Mouse (Mus musculus): ENCODE data around the gene Gba2. TPM values are rescaled to one million over a fixed set of nuclear protein-coding genes. Genes with fewer than 3 reads are reported as not detected.
"Not testable (repeated sequence)": the region's sequence is repeated elsewhere in the genome, so short reads cannot be mapped to it uniquely, and the experiment has no call there.

Gene Gba2
- polyA plus RNA-seq, 1 experiment from 2014 or later: 50.5 TPM

DNA sequence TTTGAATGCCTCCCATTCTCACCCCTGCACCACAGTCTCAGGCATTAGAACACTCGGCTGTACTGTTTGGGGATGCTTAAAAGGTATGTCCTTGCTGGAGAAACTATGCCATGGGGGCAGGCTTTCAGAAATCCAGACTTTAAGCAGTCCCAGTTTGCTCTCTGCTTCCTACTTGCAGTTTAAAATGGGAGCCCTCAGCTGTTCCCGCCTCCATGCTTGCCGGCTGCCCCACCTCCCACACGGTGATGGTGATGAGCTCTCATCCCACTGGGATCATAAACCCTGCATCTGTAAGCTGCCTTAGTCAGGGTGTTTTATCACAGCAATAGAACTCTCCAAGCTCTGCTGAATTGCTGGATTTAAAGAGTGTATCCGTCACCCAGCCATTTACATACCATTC lies 26.2 kb downstream of the Gba2 start:
- Histone ChIP-seq H3K4me2 (ENCODE audit: low read length) (no peak overlapping the region), H3K36me3 (ENCODE audit: control insufficient read depth, insufficient read depth, low read length) (peaks cover 95% of the 10 kb centered on the region), H3K9me3 (ENCODE audit: control insufficient read depth, low read length) (no peaks in the 10 kb centered on the region), H3K4me3 (replicated peaks; ENCODE audit: low read depth, low read length) (no peak overlapping the region), H3K27ac (replicated peaks; ENCODE audit: low read depth, low read length) (no peak overlapping the region), H3K4me1 (ENCODE audit: control insufficient read depth, insufficient read depth, low read length) (no peaks in the 10 kb centered on the region), H3K27me3 (ENCODE audit: control insufficient read depth, insufficient read depth, low read length) (no peaks in the 10 kb centered on the region), H3K9ac (replicated peaks; ENCODE audit: low read length) (no peak overlapping the region)
- ATAC-seq (ENCODE audit: low FRiP score, low TSS enrichment): no peak
- DNase-seq: no peak
- WGBS: 97% methylated on average over 5 of the region's 5 CpGs

DNA sequence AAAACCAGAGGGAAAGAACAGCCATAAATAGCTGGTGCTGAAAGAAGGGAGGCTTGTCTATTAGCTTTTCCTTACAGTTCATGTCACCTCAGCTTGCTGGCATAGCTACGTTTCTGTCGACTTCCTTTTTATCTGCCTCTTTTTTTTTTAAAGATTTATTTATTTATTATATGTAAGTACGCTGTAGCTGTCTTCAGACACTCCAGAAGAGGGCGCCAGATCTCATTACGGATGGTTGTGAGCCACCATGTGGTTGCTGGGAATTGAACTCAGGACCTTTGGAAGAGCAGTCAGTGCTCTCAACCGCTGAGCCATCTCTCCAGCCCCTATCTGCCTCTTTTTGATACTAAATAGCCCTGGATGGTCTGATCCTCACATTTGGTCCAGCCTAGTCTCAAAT lies 26.8 kb downstream of the Gba2 start:
- not testable (repeated sequence) for DNase-seq; H3K9me3 ChIP-seq (ENCODE audit: control insufficient read depth, low read length); ATAC-seq (ENCODE audit: low FRiP score, low TSS enrichment); H3K4me1 ChIP-seq (ENCODE audit: control insufficient read depth, insufficient read depth, low read length); H3K4me2 ChIP-seq (ENCODE audit: low read length); H3K27me3 ChIP-seq (ENCODE audit: control insufficient read depth, insufficient read depth, low read length); H3K9ac ChIP-seq (replicated peaks; ENCODE audit: low read length); H3K27ac ChIP-seq (replicated peaks; ENCODE audit: low read depth, low read length); H3K4me3 ChIP-seq (replicated peaks; ENCODE audit: low read depth, low read length)
- WGBS: 87% methylated on average over 6 of the region's 6 CpGs
- H3K36me3 ChIP-seq (ENCODE audit: control insufficient read depth, insufficient read depth, low read length): peaks cover 99% of the 10 kb centered on the region

DNA sequence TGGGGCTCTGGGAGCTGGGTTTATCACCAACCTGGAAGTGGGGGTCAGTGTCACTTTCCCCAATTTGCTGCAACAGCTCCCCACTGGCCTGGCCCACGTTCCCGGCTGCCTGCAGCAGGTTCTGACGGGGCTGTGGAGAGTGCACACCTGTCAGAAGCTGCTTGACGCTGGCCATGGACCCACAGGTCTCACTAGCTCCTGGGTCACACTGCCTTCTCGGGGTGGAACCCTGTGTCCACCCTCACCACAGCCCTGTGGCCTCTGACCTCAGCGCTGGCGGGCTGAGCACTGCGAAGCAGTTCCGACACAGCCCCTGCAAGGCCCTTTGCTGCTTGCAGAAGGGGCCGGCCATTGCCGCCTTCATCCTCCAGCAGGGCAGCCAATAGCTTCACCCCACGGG lies 29.6 kb downstream of the Gba2 start:
- DNase-seq (no peak), ATAC-seq (ENCODE audit: low FRiP score, low TSS enrichment) (no peak)
- no peaks in the 10 kb centered on the region for H3K9me3 ChIP-seq (ENCODE audit: control insufficient read depth, low read length)
- no peak overlapping the region for H3K27ac ChIP-seq (replicated peaks; ENCODE audit: low read depth, low read length)
- H3K4me3 ChIP-seq (replicated peaks; ENCODE audit: low read depth, low read length): no peak overlapping the region
- WGBS: 94% methylated on average over 12 of the region's 12 CpGs
- no peak overlapping the region for H3K4me2 ChIP-seq (ENCODE audit: low read length)
- H3K27me3 ChIP-seq (ENCODE audit: control insufficient read depth, insufficient read depth, low read length): no peaks in the 10 kb centered on the region
- peaks cover 99% of the 10 kb centered on the region for H3K36me3 ChIP-seq (ENCODE audit: control insufficient read depth, insufficient read depth, low read length)
- no peaks in the 10 kb centered on the region for H3K4me1 ChIP-seq (ENCODE audit: control insufficient read depth, insufficient read depth, low read length)
- H3K9ac ChIP-seq (replicated peaks; ENCODE audit: low read length): no peak overlapping the region

DNA sequence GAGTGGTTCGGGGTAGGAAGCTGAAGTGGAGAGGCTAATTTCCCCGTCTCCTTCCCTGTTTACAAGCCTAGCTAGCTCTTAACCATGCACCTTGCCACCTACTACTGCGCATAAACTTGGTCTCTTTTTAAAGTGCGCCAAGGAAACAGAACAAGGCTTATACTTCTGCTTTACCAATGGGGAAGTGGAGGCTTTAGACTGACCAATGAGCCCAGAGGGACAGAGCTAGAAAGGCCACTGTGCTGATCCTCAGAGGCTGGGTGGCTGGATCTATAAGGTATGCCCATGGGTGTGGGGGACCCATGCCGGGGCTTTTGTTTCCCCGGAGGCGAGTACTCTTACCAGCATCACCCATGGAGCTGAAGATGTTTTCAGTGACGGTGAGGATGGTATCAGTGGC lies 31.5 kb downstream of the Gba2 start:
- Histone ChIP-seq H3K9me3 (ENCODE audit: control insufficient read depth, low read length) (no peaks in the 10 kb centered on the region), H3K4me1 (ENCODE audit: control insufficient read depth, insufficient read depth, low read length) (no peaks in the 10 kb centered on the region), H3K4me2 (ENCODE audit: low read length) (no peak overlapping the region), H3K27ac (replicated peaks; ENCODE audit: low read depth, low read length) (no peak overlapping the region), H3K27me3 (ENCODE audit: control insufficient read depth, insufficient read depth, low read length) (no peaks in the 10 kb centered on the region), H3K9ac (replicated peaks; ENCODE audit: low read length) (no peak overlapping the region), H3K4me3 (replicated peaks; ENCODE audit: low read depth, low read length) (no peak overlapping the region), H3K36me3 (ENCODE audit: control insufficient read depth, insufficient read depth, low read length) (peaks cover 99% of the 10 kb centered on the region)
- DNase-seq: no peak
- no peak for ATAC-seq (ENCODE audit: low FRiP score, low TSS enrichment)
- WGBS: 97% methylated on average over 8 of the region's 8 CpGs

DNA sequence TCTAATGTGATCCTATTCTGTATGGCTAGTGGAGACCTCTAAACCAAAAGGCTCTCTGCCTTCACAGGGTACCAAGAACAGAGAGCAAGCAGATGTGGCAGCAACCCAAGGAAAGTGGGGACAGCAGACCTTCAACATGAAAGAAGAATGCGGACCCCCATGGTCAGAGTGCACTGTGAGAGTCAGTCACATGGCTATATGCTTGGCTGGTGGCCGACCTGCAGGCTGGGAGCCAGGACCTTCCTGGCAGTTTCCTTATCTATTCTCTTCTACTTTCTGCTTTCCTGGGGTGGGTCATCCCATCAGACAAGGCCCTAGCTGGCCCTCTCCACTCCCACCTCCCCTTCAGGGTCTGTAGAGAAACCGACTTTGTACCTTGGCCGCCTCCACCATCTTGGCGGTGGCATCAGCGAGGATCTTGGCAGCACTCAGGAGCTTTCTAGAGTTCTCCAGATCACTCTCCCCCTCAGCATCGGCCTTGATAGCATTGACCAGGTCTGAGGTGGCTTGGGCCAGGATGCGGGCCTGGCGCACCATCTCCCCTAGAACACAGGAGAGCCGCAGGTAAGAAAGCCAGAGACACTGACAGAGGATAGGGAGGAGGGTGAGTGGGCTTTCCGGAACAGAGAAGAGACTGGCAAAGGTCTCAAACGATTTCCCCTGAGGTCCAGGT lies 32.2 kb downstream of the Gba2 start:
- no peak overlapping the region for H3K9ac ChIP-seq (replicated peaks; ENCODE audit: low read length)
- H3K27ac ChIP-seq (replicated peaks; ENCODE audit: low read depth, low read length): no peak overlapping the region
- peaks cover 100% of the 10 kb centered on the region for H3K36me3 ChIP-seq (ENCODE audit: control insufficient read depth, insufficient read depth, low read length)
- WGBS: 95% methylated on average over 12 of the region's 12 CpGs
- no peak overlapping the region for H3K4me3 ChIP-seq (replicated peaks; ENCODE audit: low read depth, low read length)
- no peaks in the 10 kb centered on the region for H3K4me1 ChIP-seq (ENCODE audit: control insufficient read depth, insufficient read depth, low read length)
- H3K4me2 ChIP-seq (ENCODE audit: low read length): no peak overlapping the region
- ATAC-seq (ENCODE audit: low FRiP score, low TSS enrichment) (no peak), DNase-seq (no peak)
- H3K9me3 ChIP-seq (ENCODE audit: control insufficient read depth, low read length): no peaks in the 10 kb centered on the region
- no peaks in the 10 kb centered on the region for H3K27me3 ChIP-seq (ENCODE audit: control insufficient read depth, insufficient read depth, low read length)

DNA sequence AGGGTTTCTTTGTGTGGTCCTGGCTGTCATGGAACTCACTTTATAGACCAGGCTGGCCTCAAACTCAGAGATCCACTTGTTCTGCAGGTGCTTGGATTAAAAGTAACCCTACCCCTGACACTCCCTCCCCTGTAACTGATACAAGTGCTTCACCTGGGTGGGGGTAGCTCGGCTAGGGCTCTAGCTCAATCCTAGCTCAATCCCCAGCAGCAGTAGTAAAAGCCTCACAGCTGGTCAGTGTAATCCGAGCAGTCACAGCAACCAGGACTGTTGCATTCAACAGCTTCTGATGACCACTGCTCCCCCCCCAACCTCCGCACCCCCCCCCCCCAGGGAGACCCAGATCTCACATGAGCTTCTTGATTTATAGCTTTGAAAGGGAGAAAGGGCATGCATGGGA lies 36.6 kb downstream of the Gba2 start:
- Histone ChIP-seq H3K4me2 (ENCODE audit: low read length) (no peak overlapping the region), H3K9me3 (ENCODE audit: control insufficient read depth, low read length) (no peaks in the 10 kb centered on the region), H3K4me3 (replicated peaks; ENCODE audit: low read depth, low read length) (no peak overlapping the region), H3K9ac (replicated peaks; ENCODE audit: low read length) (no peak overlapping the region), H3K36me3 (ENCODE audit: control insufficient read depth, insufficient read depth, low read length) (peaks cover 97% of the 10 kb centered on the region), H3K27me3 (ENCODE audit: control insufficient read depth, insufficient read depth, low read length) (no peaks in the 10 kb centered on the region), H3K27ac (replicated peaks; ENCODE audit: low read depth, low read length) (no peak overlapping the region), H3K4me1 (ENCODE audit: control insufficient read depth, insufficient read depth, low read length) (no peaks in the 10 kb centered on the region)
- ATAC-seq (ENCODE audit: low FRiP score, low TSS enrichment) (no peak), DNase-seq (no peak)
- 83% methylated on average over 3 of the region's 3 CpGs for WGBS

DNA sequence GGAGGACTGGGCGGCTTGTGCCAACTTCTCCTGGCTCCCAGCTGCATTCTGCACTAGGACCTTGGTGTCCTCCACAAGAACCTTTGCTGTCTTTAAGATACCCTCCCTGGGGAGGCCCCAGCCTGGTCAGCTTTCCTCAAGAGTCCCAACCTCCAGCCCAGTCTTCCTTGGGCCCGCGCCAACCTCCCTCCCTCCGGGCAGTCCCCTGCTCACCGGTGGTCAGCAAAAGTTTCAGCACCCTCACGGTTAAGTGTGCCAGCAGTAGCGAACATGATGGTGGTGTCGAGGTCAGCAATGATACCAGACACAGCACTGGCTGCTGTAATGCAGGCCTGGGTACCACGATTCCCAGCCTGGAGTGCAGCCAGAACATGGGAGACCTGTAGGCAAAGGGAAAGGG lies 42.6 kb downstream of the Gba2 start:
- Histone ChIP-seq H3K9ac (replicated peaks; ENCODE audit: low read length) (no peak overlapping the region), H3K9me3 (ENCODE audit: control insufficient read depth, low read length) (no peaks in the 10 kb centered on the region), H3K4me1 (ENCODE audit: control insufficient read depth, insufficient read depth, low read length) (no peaks in the 10 kb centered on the region), H3K4me3 (replicated peaks; ENCODE audit: low read depth, low read length) (no peak overlapping the region), H3K27me3 (ENCODE audit: control insufficient read depth, insufficient read depth, low read length) (no peaks in the 10 kb centered on the region), H3K27ac (replicated peaks; ENCODE audit: low read depth, low read length) (no peak overlapping the region), H3K4me2 (ENCODE audit: low read length) (no peak overlapping the region), H3K36me3 (ENCODE audit: control insufficient read depth, insufficient read depth, low read length) (peaks cover 98% of the 10 kb centered on the region)
- DNase-seq (no peak), ATAC-seq (ENCODE audit: low FRiP score, low TSS enrichment) (no peak)
- WGBS: 95% methylated on average over 9 of the region's 9 CpGs

DNA sequence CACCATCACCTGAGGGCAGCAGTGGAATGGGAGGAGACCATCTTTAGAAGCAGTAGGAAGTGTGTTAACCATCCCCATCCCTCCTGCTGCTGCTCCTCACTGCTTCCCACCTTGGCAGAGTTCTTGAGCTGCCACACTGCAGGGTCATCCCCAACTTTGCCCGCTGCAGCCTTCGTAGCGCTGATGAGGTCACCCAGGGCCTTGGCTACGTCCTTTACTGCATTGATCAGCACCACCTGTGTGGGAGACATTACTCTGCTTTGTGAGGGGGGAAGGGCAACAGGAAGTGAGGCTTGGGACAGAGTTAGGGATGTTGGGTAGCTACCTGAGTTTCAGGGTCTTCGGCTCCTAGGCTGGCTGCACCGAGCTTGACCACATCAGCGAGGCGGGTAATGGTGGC lies 43.0 kb downstream of the Gba2 start:
- 94% methylated on average over 8 of the region's 8 CpGs for WGBS
- DNase-seq (no peak), ATAC-seq (ENCODE audit: low FRiP score, low TSS enrichment) (no peak)
- no peak overlapping the region for H3K9ac ChIP-seq (replicated peaks; ENCODE audit: low read length)
- peaks cover 95% of the 10 kb centered on the region for H3K36me3 ChIP-seq (ENCODE audit: control insufficient read depth, insufficient read depth, low read length)
- H3K4me3 ChIP-seq (replicated peaks; ENCODE audit: low read depth, low read length): no peak overlapping the region
- no peak overlapping the region for H3K27ac ChIP-seq (replicated peaks; ENCODE audit: low read depth, low read length)
- no peaks in the 10 kb centered on the region for H3K4me1 ChIP-seq (ENCODE audit: control insufficient read depth, insufficient read depth, low read length)
- no peak overlapping the region for H3K4me2 ChIP-seq (ENCODE audit: low read length)
- no peaks in the 10 kb centered on the region for H3K9me3 ChIP-seq (ENCODE audit: control insufficient read depth, low read length)
- no peaks in the 10 kb centered on the region for H3K27me3 ChIP-seq (ENCODE audit: control insufficient read depth, insufficient read depth, low read length)

DNA sequence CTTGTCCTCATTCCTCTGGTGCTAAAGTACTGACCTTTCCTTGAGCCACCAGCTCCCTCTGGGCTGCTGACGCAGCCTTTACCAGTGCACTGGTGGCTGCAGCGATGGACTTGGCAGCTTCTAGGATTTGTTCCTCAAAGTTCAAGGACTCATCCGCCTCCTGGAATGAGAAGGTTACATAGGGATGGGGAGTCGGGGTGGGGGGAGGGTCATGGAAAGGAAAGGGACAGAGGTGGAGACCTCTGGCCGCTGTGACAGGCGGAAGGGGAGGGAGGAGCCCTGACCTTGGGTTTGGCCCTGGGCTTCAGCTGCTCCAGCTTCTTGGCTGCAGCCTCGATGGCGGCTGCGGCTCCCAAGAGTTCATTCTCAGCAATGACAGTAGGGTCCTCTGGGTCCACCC lies 45.4 kb downstream of the Gba2 start:
- Histone ChIP-seq H3K9me3 (ENCODE audit: control insufficient read depth, low read length) (no peaks in the 10 kb centered on the region), H3K9ac (replicated peaks; ENCODE audit: low read length) (no peak overlapping the region), H3K36me3 (ENCODE audit: control insufficient read depth, insufficient read depth, low read length) (peaks cover 71% of the 10 kb centered on the region), H3K27me3 (ENCODE audit: control insufficient read depth, insufficient read depth, low read length) (no peaks in the 10 kb centered on the region), H3K4me3 (replicated peaks; ENCODE audit: low read depth, low read length) (no peak overlapping the region), H3K27ac (replicated peaks; ENCODE audit: low read depth, low read length) (no peak overlapping the region), H3K4me2 (ENCODE audit: low read length) (no peak overlapping the region), H3K4me1 (ENCODE audit: control insufficient read depth, insufficient read depth, low read length) (no peaks in the 10 kb centered on the region)
- 92% methylated on average over 9 of the region's 9 CpGs for WGBS
- ATAC-seq (ENCODE audit: low FRiP score, low TSS enrichment) (no peak), DNase-seq (no peak)

Measured in midbrain, embryonic 14.5 days (tissue).